Mouse (Mus musculus): ENCODE data around the gene Palm2. TPM values are rescaled to one million over a fixed set of nuclear protein-coding genes. Genes with fewer than 3 reads are reported as not detected.
A peak's percentile ranks its signal among the peaks of the same experiment; 100 is the strongest.

The Palm2 gene
- polyA plus RNA-seq, 1 experiment = 14.1 TPM

DNA sequence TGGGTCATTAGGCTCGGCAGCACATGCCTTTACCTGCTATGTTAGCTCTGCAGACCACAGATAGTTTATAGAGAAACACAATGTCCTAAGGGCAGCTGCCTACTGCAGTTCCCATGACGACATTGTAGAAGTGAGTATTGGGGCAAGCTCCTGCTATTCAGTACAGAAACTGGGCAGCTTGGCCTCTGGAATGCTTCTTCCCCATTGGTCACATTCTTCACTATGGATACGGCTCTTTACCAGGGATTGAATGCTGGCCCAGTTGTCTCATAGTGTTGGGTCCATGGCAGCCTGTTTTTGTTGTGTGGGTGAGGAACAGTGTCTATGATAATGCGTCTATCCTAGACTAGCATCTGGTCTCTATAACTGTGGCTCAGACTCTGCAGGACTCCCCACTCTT is 2.2 kb downstream of the Palm2 start:
- Histone ChIP-seq H3K27ac (ENCODE audit: insufficient read depth, low read length) (no peak overlapping the region), H3K4me1 (ENCODE audit: control insufficient read depth, insufficient read depth, low read length) (no peaks in the 10 kb centered on the region), H3K4me3 (ENCODE audit: insufficient read depth, low read length) (no peak overlapping the region)
- TF ChIP-seq CTCF (IDR thresholded peaks at IDR 0.05; ENCODE audit: extremely low read depth, insufficient read depth, low read length) = no peak
- TF ChIP-seq POLR2A (IDR thresholded peaks at IDR 0.05; ENCODE audit: extremely low read depth, insufficient read depth, low read length) = no peak

DNA sequence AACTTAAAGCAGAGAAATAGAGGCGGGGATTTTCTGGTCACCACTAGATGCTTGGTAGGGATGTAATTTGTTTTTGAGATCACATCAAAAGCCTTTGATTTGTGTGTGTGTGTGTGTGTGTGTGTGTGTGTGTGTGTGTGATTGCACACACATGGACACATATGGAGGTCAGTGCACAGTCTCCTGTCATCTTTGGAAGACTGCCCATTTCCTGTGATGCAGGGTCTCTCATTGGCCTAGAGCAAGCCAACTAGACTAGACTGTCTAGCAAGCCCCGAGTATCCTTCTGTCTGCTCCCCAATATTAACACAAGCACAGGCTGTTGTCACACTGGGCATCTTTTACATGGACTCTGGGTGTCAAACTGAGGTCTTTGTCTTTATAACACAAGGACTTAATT is 12.0 kb downstream of the Palm2 start:
- Histone ChIP-seq H3K4me3 (ENCODE audit: insufficient read depth, low read length) (no peak overlapping the region), H3K4me1 (ENCODE audit: control insufficient read depth, insufficient read depth, low read length) (no peaks in the 10 kb centered on the region), H3K27ac (ENCODE audit: insufficient read depth, low read length) (no peak overlapping the region)
- TF ChIP-seq CTCF (IDR thresholded peaks at IDR 0.05; ENCODE audit: extremely low read depth, insufficient read depth, low read length) (no peak), POLR2A (IDR thresholded peaks at IDR 0.05; ENCODE audit: extremely low read depth, insufficient read depth, low read length) (no peak)

DNA sequence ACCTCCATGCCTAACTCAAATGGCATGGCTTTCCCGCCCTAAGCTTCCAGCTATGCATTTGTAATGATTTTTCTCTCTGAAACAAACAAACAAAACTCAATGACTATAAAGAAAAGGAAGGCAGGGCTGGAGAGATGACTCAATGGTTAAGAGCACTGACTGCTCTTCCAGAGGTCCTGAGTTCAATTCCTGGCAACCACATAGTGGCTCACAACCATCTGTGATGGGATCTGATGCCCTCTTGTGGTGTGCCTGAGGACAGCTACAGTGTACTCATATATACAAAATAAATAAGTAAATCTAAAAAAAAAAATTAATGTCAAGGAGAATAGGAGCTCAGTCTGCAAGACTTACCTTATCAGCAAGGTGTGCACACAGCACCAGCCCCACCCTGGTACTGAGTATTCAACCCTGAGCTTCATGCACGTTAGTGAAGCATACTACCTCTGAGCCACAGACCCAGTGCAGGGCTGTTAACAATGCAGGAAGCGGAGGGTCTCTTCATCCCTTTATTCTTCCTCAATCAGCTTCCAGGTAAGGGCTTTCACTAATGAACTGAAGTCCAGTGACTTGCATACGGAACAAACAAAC is 12.9 kb downstream of the Palm2 start:
- H3K27ac ChIP-seq (ENCODE audit: insufficient read depth, low read length) = no peak overlapping the region
- no peak overlapping the region for H3K4me3 ChIP-seq (ENCODE audit: insufficient read depth, low read length)
- H3K4me1 ChIP-seq (ENCODE audit: control insufficient read depth, insufficient read depth, low read length) = no peaks in the 10 kb centered on the region
- TF ChIP-seq CTCF (IDR thresholded peaks at IDR 0.05; ENCODE audit: extremely low read depth, insufficient read depth, low read length) (no peak), POLR2A (IDR thresholded peaks at IDR 0.05; ENCODE audit: extremely low read depth, insufficient read depth, low read length) (no peak)

DNA sequence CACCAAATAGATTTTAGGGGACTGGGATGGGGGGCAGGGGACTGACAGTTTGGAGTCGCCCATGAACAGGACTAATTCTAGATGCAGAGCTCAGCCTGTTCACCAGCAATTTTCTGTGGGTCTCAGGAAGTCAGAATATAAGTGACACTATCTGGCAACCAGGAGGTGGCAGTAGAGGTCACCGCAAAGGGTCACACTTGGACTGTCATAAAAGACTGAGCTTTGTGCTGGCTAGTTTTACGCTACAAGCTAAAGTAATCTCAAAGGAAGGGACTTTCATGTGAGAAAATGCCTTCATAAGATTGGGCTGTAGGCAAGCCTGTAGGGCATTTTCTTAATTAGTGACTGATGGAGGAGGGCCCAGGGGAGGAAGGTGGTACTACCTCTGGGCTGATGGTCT is 17.8 kb downstream of the Palm2 start:
- H3K4me3 ChIP-seq (ENCODE audit: insufficient read depth, low read length) = no peak overlapping the region
- H3K27ac ChIP-seq (ENCODE audit: insufficient read depth, low read length) = no peak overlapping the region
- TF ChIP-seq CTCF (IDR thresholded peaks at IDR 0.05; ENCODE audit: extremely low read depth, insufficient read depth, low read length) (peak; percentile 41), POLR2A (IDR thresholded peaks at IDR 0.05; ENCODE audit: extremely low read depth, insufficient read depth, low read length) (no peak)
- H3K4me1 ChIP-seq (ENCODE audit: control insufficient read depth, insufficient read depth, low read length) = no peaks in the 10 kb centered on the region

DNA sequence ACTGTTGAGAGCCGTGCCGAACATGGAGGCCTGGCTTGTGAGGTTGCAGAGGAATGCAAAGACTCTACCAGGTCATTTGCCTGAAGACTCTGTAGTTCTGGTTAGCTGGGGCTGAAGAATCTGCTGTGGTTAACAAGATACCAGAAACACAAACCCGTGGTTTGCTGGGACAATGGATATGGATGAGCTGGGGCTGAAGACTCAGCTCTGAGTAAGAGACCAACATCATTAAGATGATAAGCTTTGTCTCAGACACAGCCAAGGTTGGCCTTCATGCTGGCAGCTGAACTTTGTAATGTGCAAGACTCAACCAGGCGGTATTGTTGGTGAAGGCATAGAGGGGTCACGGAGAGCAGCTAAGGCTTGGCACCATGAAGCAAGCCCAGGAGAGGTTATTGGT is 18.6 kb downstream of the Palm2 start:
- Histone ChIP-seq H3K4me1 (ENCODE audit: control insufficient read depth, insufficient read depth, low read length) (no peaks in the 10 kb centered on the region), H3K27ac (ENCODE audit: insufficient read depth, low read length) (no peak overlapping the region), H3K4me3 (ENCODE audit: insufficient read depth, low read length) (no peak overlapping the region)
- TF ChIP-seq POLR2A (IDR thresholded peaks at IDR 0.05; ENCODE audit: extremely low read depth, insufficient read depth, low read length) = no peak
- no peak for TF ChIP-seq CTCF (IDR thresholded peaks at IDR 0.05; ENCODE audit: extremely low read depth, insufficient read depth, low read length)

DNA sequence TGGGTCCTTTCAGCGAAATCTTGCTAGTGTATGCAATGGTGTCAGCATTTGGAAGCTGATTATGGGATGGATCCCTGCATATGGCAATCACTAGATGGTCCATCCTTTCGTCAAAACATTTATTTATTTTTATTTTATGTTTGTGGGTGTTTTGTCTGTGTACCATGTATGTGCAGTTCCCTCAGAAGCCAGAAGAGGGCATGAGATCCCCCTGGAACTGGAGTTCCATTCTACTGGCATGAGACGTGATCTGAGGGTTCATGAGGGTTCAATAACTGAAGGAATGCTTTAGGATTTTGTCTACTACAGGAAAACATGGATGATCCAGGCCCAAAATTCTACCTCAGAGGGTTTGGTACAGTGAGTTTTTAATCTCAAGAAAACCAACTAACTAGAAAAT is 28.3 kb downstream of the Palm2 start:
- no peak overlapping the region for H3K4me3 ChIP-seq (ENCODE audit: insufficient read depth, low read length)
- no peak overlapping the region for H3K27ac ChIP-seq (ENCODE audit: insufficient read depth, low read length)
- TF ChIP-seq CTCF (IDR thresholded peaks at IDR 0.05; ENCODE audit: extremely low read depth, insufficient read depth, low read length) = peak; percentile 40
- TF ChIP-seq POLR2A (IDR thresholded peaks at IDR 0.05; ENCODE audit: extremely low read depth, insufficient read depth, low read length) = no peak
- H3K4me1 ChIP-seq (ENCODE audit: control insufficient read depth, insufficient read depth, low read length) = no peaks in the 10 kb centered on the region

DNA sequence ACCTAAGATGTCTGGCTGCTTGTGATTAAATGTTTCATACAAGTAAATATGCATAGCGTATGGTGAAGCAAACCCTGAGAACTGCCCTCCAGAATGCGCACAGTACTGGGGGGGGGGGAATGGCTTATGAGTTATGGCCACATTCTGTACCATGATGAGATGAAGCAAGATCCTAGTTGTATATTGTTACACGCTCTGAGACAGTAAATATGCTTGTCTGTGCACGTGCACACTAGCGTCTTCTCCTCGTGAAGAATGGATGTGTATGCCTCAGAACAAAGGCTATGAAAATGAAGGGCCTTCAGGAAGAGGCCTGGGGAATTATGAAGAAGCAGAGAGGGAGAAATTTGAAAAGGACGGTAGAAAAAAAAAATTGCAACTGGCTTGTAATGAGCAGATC is 48.4 kb downstream of the Palm2 start:
- TF ChIP-seq POLR2A (IDR thresholded peaks at IDR 0.05; ENCODE audit: extremely low read depth, insufficient read depth, low read length) (no peak), CTCF (IDR thresholded peaks at IDR 0.05; ENCODE audit: extremely low read depth, insufficient read depth, low read length) (no peak)
- Histone ChIP-seq H3K27ac (ENCODE audit: insufficient read depth, low read length) (no peak overlapping the region), H3K4me3 (ENCODE audit: insufficient read depth, low read length) (no peak overlapping the region), H3K4me1 (ENCODE audit: control insufficient read depth, insufficient read depth, low read length) (no peaks in the 10 kb centered on the region; the same call in 1 of the 2 replicates)

DNA sequence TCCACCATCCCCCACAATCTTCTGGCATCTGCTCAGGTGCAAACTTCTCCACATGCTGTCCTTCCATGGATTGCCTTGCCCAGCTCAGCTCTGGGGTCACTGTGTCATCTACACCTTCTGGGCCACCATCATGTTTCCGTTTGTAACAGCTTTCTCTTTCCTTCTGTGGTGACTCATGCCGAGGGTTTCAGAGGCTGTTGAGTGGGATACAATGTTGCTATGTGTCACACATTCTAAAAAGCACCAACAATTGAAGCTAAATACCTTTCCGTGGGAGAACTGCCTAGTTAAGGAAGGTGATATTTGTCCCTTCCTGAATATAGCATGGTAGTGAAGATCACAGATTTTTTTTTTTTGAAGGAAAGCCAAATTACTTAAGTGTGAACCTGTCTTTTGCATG is 52.3 kb downstream of the Palm2 start:
- Histone ChIP-seq H3K4me1 (ENCODE audit: control insufficient read depth, insufficient read depth, low read length) (peaks cover 2% of the 10 kb centered on the region; the same call in 1 of the 2 replicates), H3K27ac (ENCODE audit: insufficient read depth, low read length) (no peak overlapping the region), H3K4me3 (ENCODE audit: insufficient read depth, low read length) (no peak overlapping the region)
- TF ChIP-seq POLR2A (IDR thresholded peaks at IDR 0.05; ENCODE audit: extremely low read depth, insufficient read depth, low read length) (no peak), CTCF (IDR thresholded peaks at IDR 0.05; ENCODE audit: extremely low read depth, insufficient read depth, low read length) (no peak)

DNA sequence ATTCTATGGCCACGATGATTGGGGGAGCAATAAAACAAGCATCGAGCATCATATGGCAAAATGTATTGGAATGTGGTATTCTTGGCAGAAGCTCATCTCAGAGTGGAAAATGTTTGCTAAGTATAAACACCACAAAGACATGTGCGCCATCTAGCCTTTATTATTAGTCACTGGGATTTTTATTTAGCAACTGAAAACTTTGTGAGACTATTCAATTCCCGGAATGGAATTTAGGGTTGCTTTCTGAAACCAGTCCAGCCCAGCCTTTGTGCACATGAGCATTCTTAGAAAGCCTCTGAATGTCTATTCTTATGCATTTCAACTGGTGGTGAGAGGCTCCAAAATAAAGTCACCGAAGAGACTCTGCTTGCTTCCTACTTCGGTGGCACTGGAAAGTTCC is 55.8 kb downstream of the Palm2 start:
- Histone ChIP-seq H3K4me3 (ENCODE audit: insufficient read depth, low read length) (no peak overlapping the region), H3K4me1 (ENCODE audit: control insufficient read depth, insufficient read depth, low read length) (peaks cover 2% of the 10 kb centered on the region; the same call in 1 of the 2 replicates), H3K27ac (ENCODE audit: insufficient read depth, low read length) (no peak overlapping the region)
- TF ChIP-seq CTCF (IDR thresholded peaks at IDR 0.05; ENCODE audit: extremely low read depth, insufficient read depth, low read length) (no peak), POLR2A (IDR thresholded peaks at IDR 0.05; ENCODE audit: extremely low read depth, insufficient read depth, low read length) (no peak)

DNA sequence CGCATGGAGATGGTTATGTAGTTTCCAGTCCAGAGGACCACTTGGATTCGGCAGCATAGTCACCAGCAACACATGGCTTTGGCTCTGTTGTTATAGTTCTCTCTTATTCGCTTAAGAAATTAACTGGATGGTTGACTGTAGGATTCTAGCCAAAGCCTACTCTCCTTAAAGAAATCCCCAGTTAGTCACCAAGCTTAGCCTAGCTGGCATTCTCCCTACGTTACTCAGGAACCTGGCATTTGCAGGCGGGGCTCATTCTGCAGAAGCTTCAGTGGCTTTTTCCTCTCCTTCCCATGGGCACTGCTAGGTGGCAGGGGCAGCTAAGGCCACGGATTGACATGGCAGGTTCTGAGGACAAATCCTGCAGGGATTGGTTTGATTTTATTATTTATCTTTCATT is 70.7 kb downstream of the Palm2 start:
- H3K4me1 ChIP-seq (ENCODE audit: control insufficient read depth, insufficient read depth, low read length) = no peaks in the 10 kb centered on the region
- H3K4me3 ChIP-seq (ENCODE audit: insufficient read depth, low read length) = no peak overlapping the region
- TF ChIP-seq POLR2A (IDR thresholded peaks at IDR 0.05; ENCODE audit: extremely low read depth, insufficient read depth, low read length) (no peak), CTCF (IDR thresholded peaks at IDR 0.05; ENCODE audit: extremely low read depth, insufficient read depth, low read length) (no peak)
- no peak overlapping the region for H3K27ac ChIP-seq (ENCODE audit: insufficient read depth, low read length)
